11 mouse cellular contexts compared by ENCODE assay signal in the genomic region with DNA sequence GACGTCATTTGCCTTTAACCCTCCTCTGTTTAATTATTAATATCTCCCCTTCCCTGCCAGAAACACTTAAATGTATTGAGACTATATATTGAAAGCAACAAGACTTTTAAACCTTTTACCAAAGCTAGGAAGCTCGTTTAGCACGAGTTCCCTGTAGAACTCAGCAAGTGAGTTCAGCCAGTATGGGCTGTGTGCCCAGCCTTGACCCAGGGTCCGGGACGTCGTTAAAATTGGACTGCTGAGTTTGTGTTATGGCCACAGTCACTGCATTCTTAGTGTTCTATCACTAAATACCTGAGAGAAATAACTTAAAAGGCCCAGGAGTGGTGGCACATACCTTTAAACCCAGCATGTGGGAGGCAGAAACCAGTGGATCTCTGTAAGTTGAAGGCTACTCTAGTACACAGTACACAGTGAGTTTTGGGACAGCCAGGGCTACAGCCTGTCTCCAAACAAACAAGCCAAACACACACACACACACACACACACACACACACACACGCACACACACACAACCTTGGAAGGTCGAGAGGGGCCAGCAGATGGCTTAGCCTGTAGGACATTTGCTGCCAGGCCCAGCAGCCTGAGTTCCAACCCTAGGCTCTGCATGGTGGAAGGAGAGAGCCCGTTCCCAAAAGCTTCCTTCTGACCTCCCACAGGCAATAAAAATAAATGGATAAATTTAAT. TPM values are rescaled to one million over a fixed set of nuclear protein-coding genes. Genes with fewer than 3 reads are reported as not detected.
DNase-seq lines count a peak whose midpoint lies in the region; ATAC-seq and TF ChIP-seq lines count a peak whose summit lies in the region.
"Had no signal": no experiment of that assay in that cellular context is flagged by ENCODE, and none has a peak within 500 bp of the region (broad histone marks: within the 10 kb centered on the region; RNA-seq: fewer than 3 reads in every experiment).

No protein-coding gene starts in this region.

- H3K9me3 ChIP-seq in lung, embryonic 14.5 days (ENCODE audit: low read depth, low read length), result no peaks in the 10 kb centered on the region
- H3K9me3 ChIP-seq in intestine, embryonic 15.5 days, result no peaks in the 10 kb centered on the region
- H3K9me3 ChIP-seq: embryonic facial prominence, embryonic 12.5 days; heart, embryonic 13.5 days; midbrain, embryonic 12.5 days had no signal

- no peak overlapping the region for H3K9ac ChIP-seq in lung, embryonic 14.5 days
- no peak overlapping the region for H3K9ac ChIP-seq in intestine, embryonic 15.5 days
- H3K9ac ChIP-seq: embryonic facial prominence, embryonic 12.5 days; heart, embryonic 13.5 days; midbrain, embryonic 12.5 days had no signal

- no peak overlapping the region for H3K4me3 ChIP-seq in lung, embryonic 14.5 days (ENCODE audit: low read depth, low read length)
- H3K4me3 ChIP-seq in intestine, embryonic 15.5 days (replicated peaks), result no peak overlapping the region
- H3K4me3 ChIP-seq: embryonic facial prominence, embryonic 12.5 days; heart, embryonic 13.5 days; midbrain, embryonic 12.5 days had no signal

- H3K27ac ChIP-seq in lung, embryonic 14.5 days (ENCODE audit: low read depth), result peak overlapping the region; percentile 3; the same call in 1 of the 2 replicates
- no peak overlapping the region for H3K27ac ChIP-seq in intestine, embryonic 15.5 days
- H3K27ac ChIP-seq: embryonic facial prominence, embryonic 12.5 days; heart, embryonic 13.5 days; midbrain, embryonic 12.5 days had no signal

- H3K4me2 ChIP-seq in lung, embryonic 14.5 days, result no peak overlapping the region
- H3K4me2 ChIP-seq in intestine, embryonic 15.5 days (replicated peaks), result no peak overlapping the region
- H3K4me2 ChIP-seq: embryonic facial prominence, embryonic 12.5 days; heart, embryonic 13.5 days; midbrain, embryonic 12.5 days had no signal

- no peak for ATAC-seq in lung, embryonic 14.5 days (ENCODE audit: insufficient read depth)
- ATAC-seq in intestine, embryonic 15.5 days, result peak; percentile 12; the same call in 1 of the 2 replicates

- no peak for TF ChIP-seq CTCF in lung, embryonic 14.5 days (IDR thresholded peaks at IDR 0.05; ENCODE audit: low read depth)

- 46% methylated on average over 9 of the region's 9 CpGs for WGBS in lung, embryonic 14.5 days
- WGBS in intestine, embryonic 15.5 days, result 50% methylated on average over 9 of the region's 9 CpGs

- DNase-seq in lung, embryonic 14.5 days, result peak; percentile 42
- no peak for DNase-seq in lung, postnatal 36 days
- DNase-seq in cerebellum, adult 8-10 months, result peak; percentile 72
- DNase-seq in kidney, postnatal 4 days, result peak; percentile 50 to 62
- DNase-seq in left cerebral cortex, adult 9 months (ENCODE audit: low spot score in 2 of 2), result no peak
- no peak for DNase-seq in layer of hippocampus, adult 9-11 months
- no peak for DNase-seq in spleen, postnatal 36 days (ENCODE audit: low spot score in 2 of 2)

- peaks cover 25% of the 10 kb centered on the region for H3K4me1 ChIP-seq in lung, embryonic 14.5 days (ENCODE audit: insufficient read depth)
- H3K4me1 ChIP-seq in intestine, embryonic 15.5 days (replicated peaks), result peaks cover 20% of the 10 kb centered on the region

- H3K27me3 ChIP-seq in lung, embryonic 14.5 days (ENCODE audit: insufficient read depth, low read length), result no peaks in the 10 kb centered on the region
- H3K27me3 ChIP-seq in intestine, embryonic 15.5 days (replicated peaks), result no peaks in the 10 kb centered on the region
- H3K27me3 ChIP-seq: embryonic facial prominence, embryonic 12.5 days; heart, embryonic 13.5 days; midbrain, embryonic 12.5 days had no signal

- no peaks in the 10 kb centered on the region for H3K36me3 ChIP-seq in lung, embryonic 14.5 days (ENCODE audit: insufficient read depth)
- no peaks in the 10 kb centered on the region for H3K36me3 ChIP-seq in intestine, embryonic 15.5 days
- H3K36me3 ChIP-seq: embryonic facial prominence, embryonic 12.5 days; heart, embryonic 13.5 days; midbrain, embryonic 12.5 days had no signal

RNA-seq across cellular contexts. Expression of a gene that starts 11.7 kb away (rescaled TPM):
- polyA plus RNA-seq in lung, embryonic 14.5 days (2014; fragmentation: Nextera tagmentation; extraction: Ambion mirVana), result 52.1 and 52.4 TPM in 2 replicates
- polyA plus RNA-seq in intestine, embryonic 15.5 days (2015; fragmentation: Nextera tagmentation; extraction: Ambion mirVana), result 46.7 and 53.5 TPM in 2 replicates

Comparison
In these comparisons a context has a peak if more than half of its experiments do, and no peak if none do; other contexts are left out.
1. DNase-seq: peak in lung, embryonic 14.5 days (single experiment), cerebellum, adult 8-10 months (single experiment) and kidney, postnatal 4 days (2 of 2); none in lung, postnatal 36 days (single experiment), left cerebral cortex, adult 9 months (0 of 2), layer of hippocampus, adult 9-11 months (single experiment) and spleen, postnatal 36 days (0 of 2).